Mouse (Mus musculus): ENCODE measurements around the gene AA467197.

The AA467197 gene

GRCm38 (mm10) chr2:122636686-122637085 is at the start of gene AA467197:
Gene AA467197, plus strand, starts transcription at chr2:122636986.
- DNase-seq (ENCODE audit: low read depth, low spot score), result no peak

- no peak for DNase-seq (ENCODE audit: low read depth, low spot score)
These were observed 48.8 kb upstream of the AA467197 start for GRCm38 (mm10) chr2:122587861-122588519.

GRCm38 (mm10) chr2:122590351-122590750 is 46.4 kb upstream of the AA467197 start:
- no peak for DNase-seq (ENCODE audit: low read depth, low spot score)

- no peak for DNase-seq (ENCODE audit: low read depth, low spot score)
These were observed 45.6 kb upstream of the AA467197 start for GRCm38 (mm10) chr2:122591213-122591612.

GRCm38 (mm10) chr2:122595461-122595860 is 41.3 kb upstream of the AA467197 start:
- DNase-seq (ENCODE audit: low read depth, low spot score), result no peak

GRCm38 (mm10) chr2:122599736-122600135 is 37.0 kb upstream of the AA467197 start:
- no peak for DNase-seq (ENCODE audit: low read depth, low spot score)

GRCm38 (mm10) chr2:122601354-122601753 is 35.4 kb upstream of the AA467197 start:
- DNase-seq (ENCODE audit: low read depth, low spot score), result no peak

- DNase-seq (ENCODE audit: low read depth, low spot score), result no peak
These were observed 31.0 kb upstream of the AA467197 start for GRCm38 (mm10) chr2:122605829-122606228.

- DNase-seq (ENCODE audit: low read depth, low spot score), result no peak
These were observed 28.0 kb upstream of the AA467197 start for GRCm38 (mm10) chr2:122608820-122609219.

GRCm38 (mm10) chr2:122610746-122611653 is 25.8 kb upstream of the AA467197 start, which contains the start of gene Gatm:
Gene Gatm, minus strand, starts transcription at chr2:122611303.
- DNase-seq (ENCODE audit: low read depth, low spot score), result peak; percentile 42

- no peak for DNase-seq (ENCODE audit: low read depth, low spot score)
These were observed 25.2 kb upstream of the AA467197 start for GRCm38 (mm10) chr2:122611654-122611973.

GRCm38 (mm10) chr2:122616237-122616636 is 20.5 kb upstream of the AA467197 start:
- DNase-seq (ENCODE audit: low read depth, low spot score), result no peak

- DNase-seq (ENCODE audit: low read depth, low spot score), result no peak
These were observed 19.0 kb upstream of the AA467197 start for GRCm38 (mm10) chr2:122617792-122618191.

- no peak for DNase-seq (ENCODE audit: low read depth, low spot score)
These were observed 18.1 kb upstream of the AA467197 start for GRCm38 (mm10) chr2:122618719-122619118.

- DNase-seq (ENCODE audit: low read depth, low spot score), result no peak
These were observed 15.3 kb upstream of the AA467197 start for GRCm38 (mm10) chr2:122621337-122622110.

GRCm38 (mm10) chr2:122625930-122626329 is 10.9 kb upstream of the AA467197 start:
- DNase-seq (ENCODE audit: low read depth, low spot score), result no peak

- DNase-seq (ENCODE audit: low read depth, low spot score), result peak; percentile 74
These were observed 7.8 kb upstream of the AA467197 start for GRCm38 (mm10) chr2:122628976-122629375.

GRCm38 (mm10) chr2:122629871-122630270 is 6.9 kb upstream of the AA467197 start:
- no peak for DNase-seq (ENCODE audit: low read depth, low spot score)

GRCm38 (mm10) chr2:122630465-122631225 is 6.1 kb upstream of the AA467197 start:
- DNase-seq (ENCODE audit: low read depth, low spot score), result peak; percentile 92

GRCm38 (mm10) chr2:122631226-122631801 is 5.5 kb upstream of the AA467197 start:
- no peak for DNase-seq (ENCODE audit: low read depth, low spot score)

GRCm38 (mm10) chr2:122637526-122637997 is 776 bp downstream of the AA467197 start:
- peak; percentile 39 for DNase-seq (ENCODE audit: low read depth, low spot score)
